Mouse (Mus musculus) ovary, adult 18-20 months (tissue): Measurements from ENCODE around the gene Sla2.
"Not testable (repeated sequence)": the region's sequence is repeated elsewhere in the genome, so short reads cannot be mapped to it uniquely, and the experiment has no call there.

Experiments
- DNase-seq: peaks from one replicate; pipeline ENCODE4 v3.0.0; 2022; ENCODE audit warnings: low spot score, mixed read lengths

Sla2 gene

GRCm38 (mm10) chr2:156839319-156840191 is 47.4 kb downstream of the Sla2 start, which contains the start of gene Tgif2:
Gene Tgif2 (plus strand): TSS chr2:156840007.
- DNase-seq = peak; percentile 75

- DNase-seq = no peak
Measured at GRCm38 (mm10) chr2:156838839-156839238, 48.2 kb downstream of the Sla2 start.

- no peak for DNase-seq
Measured at GRCm38 (mm10) chr2:156834336-156834735, 52.7 kb downstream of the Sla2 start.

DNA sequence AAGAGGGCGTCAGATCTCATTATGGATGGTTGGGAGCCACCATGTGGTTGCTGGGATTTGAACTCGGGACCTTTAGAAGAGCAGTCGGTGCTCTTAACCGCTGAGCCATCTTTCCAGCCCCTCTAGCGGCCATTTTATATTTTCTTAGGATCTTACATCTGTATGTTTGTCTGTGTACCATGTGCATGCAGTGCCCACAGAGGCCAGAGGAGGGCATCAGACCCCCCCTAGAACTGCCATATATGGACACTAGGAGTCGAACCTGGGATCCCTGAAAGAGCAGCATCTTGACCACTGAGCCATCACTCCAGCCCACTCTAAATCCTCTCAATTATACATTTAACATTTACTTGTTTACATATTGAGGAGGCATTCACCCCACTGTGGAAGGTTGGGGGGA is 61.9 kb downstream of the Sla2 start:
- DNase-seq = not testable (repeated sequence)
